In genomic region chr2:129801231-129802029, GRCm38 (mm10) we compare ENCODE assay signal across 8 mouse cellular contexts. TPM values are rescaled to one million over a fixed set of nuclear protein-coding genes. Genes with fewer than 3 reads are reported as not detected.
A peak's percentile ranks its signal among the peaks of the same experiment; 100 is the strongest.
DNase-seq lines count a peak whose midpoint lies in the region; ATAC-seq and TF ChIP-seq lines count a peak whose summit lies in the region.

No protein-coding gene starts in this region.

- H3K27ac ChIP-seq in brown adipose tissue, adult 24 weeks (replicated peaks; ENCODE audit: low read depth, low read length): peak overlapping the region; percentile 90
- peak overlapping the region; percentile 97 for H3K27ac ChIP-seq in heart, embryonic 13.5 days (replicated peaks)
- peak overlapping the region; percentile 93 for H3K27ac ChIP-seq in kidney, postnatal 0 days
- peak overlapping the region; percentile 94 for H3K27ac ChIP-seq in liver, embryonic 11.5 days (ENCODE audit: low read depth, low read length)

- H3K79me2 ChIP-seq in myocyte (ENCODE audit: control insufficient read depth, insufficient read depth): peaks cover 47% of the 10 kb centered on the region

- peak overlapping the region; percentile 99 for H3K9ac ChIP-seq in heart, embryonic 13.5 days
- peak overlapping the region; percentile 83 for H3K9ac ChIP-seq in kidney, postnatal 0 days (ENCODE audit: low read depth, low read length)
- peak overlapping the region; percentile 85 for H3K9ac ChIP-seq in liver, embryonic 11.5 days (ENCODE audit: low read depth, low read length)

- H3K4me1 ChIP-seq in brown adipose tissue, adult 24 weeks (ENCODE audit: control insufficient read depth, insufficient read depth, insufficient read length, low read length): peaks cover 12% of the 10 kb centered on the region
- peaks cover 52% of the 10 kb centered on the region for H3K4me1 ChIP-seq in heart, embryonic 13.5 days
- H3K4me1 ChIP-seq in kidney, postnatal 0 days (replicated peaks; ENCODE audit: insufficient read depth, low read length): peaks cover 18% of the 10 kb centered on the region
- peaks cover 14% of the 10 kb centered on the region for H3K4me1 ChIP-seq in liver, embryonic 11.5 days (replicated peaks; ENCODE audit: control insufficient read depth, insufficient read depth, low read length)

- no peak for TF ChIP-seq POLR2A in myocyte (IDR thresholded peaks at IDR 0.05; ENCODE audit: insufficient read length, low read depth)

- peak overlapping the region; percentile 86 for H3ac ChIP-seq in myocyte (ENCODE audit: control insufficient read depth, insufficient read length)

- H3K4me2 ChIP-seq in heart, embryonic 13.5 days: peak overlapping the region; percentile 83
- H3K4me2 ChIP-seq in kidney, postnatal 0 days (ENCODE audit: low read length): peak overlapping the region; percentile 91
- peak overlapping the region; percentile 97 for H3K4me2 ChIP-seq in liver, embryonic 11.5 days
- peak overlapping the region; percentile 92 for H3K4me2 ChIP-seq in myocyte (ENCODE audit: low read depth)

- DNase-seq in CD4-positive, CD25-positive, alpha-beta regulatory T cell, adult 2 months (ENCODE audit: low read depth, low spot score): peak; percentile 82
- peak; percentile 88 for DNase-seq in kidney, postnatal 0 days (ENCODE audit: low spot score)
- DNase-seq in liver, embryonic 11.5 days (ENCODE audit: low spot score): peak; percentile 91
- peak; percentile 86 to 94 for DNase-seq in spleen, postnatal 4 days (ENCODE audit: low spot score in 2 of 2)

- peak; percentile 66 for ATAC-seq in erythroid progenitor cell, adult 5-6 weeks (replicated peaks; ENCODE audit: low FRiP score, poor library complexity, severe bottlenecking)
- ATAC-seq in heart, embryonic 13.5 days (ENCODE audit: extremely low read depth, insufficient number of reproducible peaks, low FRiP score, low TSS enrichment): peak; percentile 58
- ATAC-seq in kidney, postnatal 0 days (replicated peaks; ENCODE audit: low FRiP score, low read depth): peak; percentile 80
- ATAC-seq in liver, embryonic 11.5 days (replicated peaks; ENCODE audit: low FRiP score): peak; percentile 72

- 0 out of 2 replicates have a peak, but pooled peaks have one; percentile 2 for TF ChIP-seq CTCF in kidney, postnatal 0 days (IDR thresholded peaks at IDR 0.05; ENCODE audit: low read depth)

- no peaks in the 10 kb centered on the region for H3K27me3 ChIP-seq in heart, embryonic 13.5 days (replicated peaks)
- no peaks in the 10 kb centered on the region for H3K27me3 ChIP-seq in kidney, postnatal 0 days (ENCODE audit: insufficient read depth, low read length)
- no peaks in the 10 kb centered on the region for H3K27me3 ChIP-seq in liver, embryonic 11.5 days (replicated peaks; ENCODE audit: control insufficient read depth, insufficient read depth, low read length)
- no peaks in the 10 kb centered on the region for H3K27me3 ChIP-seq in myocyte (ENCODE audit: control insufficient read depth, insufficient read depth, insufficient read length)

- H3K36me3 ChIP-seq in heart, embryonic 13.5 days: peaks cover 22% of the 10 kb centered on the region
- H3K36me3 ChIP-seq in kidney, postnatal 0 days (ENCODE audit: insufficient read depth, low read length): no peaks in the 10 kb centered on the region; the same call in 1 of the 2 replicates
- peaks cover 4% of the 10 kb centered on the region; the same call in 1 of the 2 replicates for H3K36me3 ChIP-seq in liver, embryonic 11.5 days (ENCODE audit: control insufficient read depth, insufficient read depth, low read length)
- H3K36me3 ChIP-seq in myocyte (ENCODE audit: control insufficient read depth, insufficient read depth): no peaks in the 10 kb centered on the region

- H3K4me3 ChIP-seq in brown adipose tissue, adult 24 weeks (ENCODE audit: insufficient read depth, low read depth, low read length): peak overlapping the region; percentile 93
- H3K4me3 ChIP-seq in heart, embryonic 13.5 days: peak overlapping the region; percentile 98
- H3K4me3 ChIP-seq in kidney, postnatal 0 days (replicated peaks; ENCODE audit: low read depth, low read length): peak overlapping the region; percentile 92
- peak overlapping the region; percentile 91 for H3K4me3 ChIP-seq in liver, embryonic 11.5 days (ENCODE audit: low read depth, low read length)
- H3K4me3 ChIP-seq in myocyte: peak overlapping the region; percentile 94

- under 1% methylated on average over 73 of the region's 73 CpGs for WGBS in heart, embryonic 13.5 days
- under 1% methylated on average over 62 of the region's 73 CpGs for WGBS in kidney, postnatal 0 days
- under 1% methylated on average over 73 of the region's 73 CpGs for WGBS in liver, embryonic 11.5 days

- H3K9me3 ChIP-seq in heart, embryonic 13.5 days: no peaks in the 10 kb centered on the region
- H3K9me3 ChIP-seq in kidney, postnatal 0 days (replicated peaks; ENCODE audit: low read length): no peaks in the 10 kb centered on the region
- no peaks in the 10 kb centered on the region for H3K9me3 ChIP-seq in liver, embryonic 11.5 days (ENCODE audit: control insufficient read depth, low read length)

TF ChIP-seq in myocyte, 11 proteins besides CTCF, POLR2A, EP300 and RAD21:
- TF ChIP-seq TCF12 (IDR thresholded peaks at IDR 0.05; ENCODE audit: insufficient read depth, poor library complexity, severe bottlenecking) (no peak), TCF3 (IDR thresholded peaks at IDR 0.05; ENCODE audit: insufficient read length, low read depth) (no peak), MAX (IDR thresholded peaks at IDR 0.05; ENCODE audit: low read depth) (no peak), POLR2AphosphoS2 (IDR thresholded peaks at IDR 0.05; ENCODE audit: insufficient read length, low read depth) (peak; percentile 29), E2F4 (IDR thresholded peaks at IDR 0.05; ENCODE audit: insufficient read depth) (peak; percentile 73)

RNA-seq across cellular contexts. Expression of gene Stk35, which starts 1.1 kb away (rescaled TPM):
- 6.6 and 6.9 TPM in 2 replicates for polyA plus RNA-seq in brown adipose tissue, adult 24 weeks (2012; ENCODE audit: insufficient read depth, insufficient read length, missing spikeins)
- 6.3 and 11.5 TPM in 2 replicates for total RNA-seq in erythroid progenitor cell, adult 5-6 weeks (2015; ENCODE audit: low replicate concordance)
- 12.3 and 15.7 TPM in 2 replicates for total RNA-seq in erythroid progenitor cell, adult 5-6 weeks (2017; ENCODE audit: low replicate concordance)
- polyA plus RNA-seq in heart, embryonic 13.5 days (2015; fragmentation: Nextera tagmentation; extraction: Ambion mirVana): 6.1 and 6.2 TPM in 2 replicates
- polyA plus RNA-seq in kidney, postnatal 0 days (2015; fragmentation: Nextera tagmentation; extraction: Ambion mirVana): 6.1 and 7.2 TPM in 2 replicates
- 9.0 and 10.1 TPM in 2 replicates for polyA plus RNA-seq in liver, embryonic 11.5 days (2014; fragmentation: Nextera tagmentation; extraction: Ambion mirVana)
- 6.0 TPM for polyA plus RNA-seq in myocyte (2012; fragmentation: generic; extraction: Trizol)

Comparison
In these comparisons a context has a peak if more than half of its experiments do, and no peak if none do; other contexts are left out.
1. Peak in every context shown above with its lines: DNase-seq, ATAC-seq, H3K4me3 ChIP-seq and H3K27ac ChIP-seq.